Mouse (Mus musculus) right cerebral cortex, postnatal 14 days (tissue): Measurements from ENCODE around the gene Trf.
"Not testable (repeated sequence)": the region's sequence is repeated elsewhere in the genome, so short reads cannot be mapped to it uniquely, and the experiment has no call there.

Experiments used
- DNase-seq: peaks from one replicate; pipeline ENCODE4 v3.0.0; 2022

Gene Trf

GRCm38 (mm10) chr9:103214281-103214680 is 16.0 kb downstream of the Trf start:
- no peak for DNase-seq

DNA sequence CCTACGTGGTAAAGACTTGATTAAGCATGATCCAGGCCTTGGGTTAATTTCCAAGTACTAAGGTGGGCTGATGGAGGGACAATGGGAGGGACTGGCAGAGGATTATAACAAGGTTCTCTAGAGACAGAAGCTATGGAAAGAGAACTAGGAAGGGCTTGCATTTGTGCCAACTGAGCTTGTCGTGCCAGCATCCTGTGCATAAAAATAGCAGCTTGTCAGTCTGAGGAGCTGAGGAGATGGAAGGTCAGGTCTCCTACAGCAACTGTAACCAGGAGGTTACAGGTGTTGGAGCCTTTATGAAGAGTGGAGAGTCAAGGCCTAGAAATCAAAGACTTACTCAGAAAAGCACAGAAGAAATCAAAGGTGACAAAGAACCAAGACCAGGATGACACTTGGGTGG is 16.6 kb downstream of the Trf start:
- no peak for DNase-seq

- DNase-seq = no peak
Measured at GRCm38 (mm10) chr9:103212654-103213420, 17.4 kb downstream of the Trf start.

- DNase-seq = no peak
Measured at GRCm38 (mm10) chr9:103208802-103209423, 21.3 kb downstream of the Trf start.

GRCm38 (mm10) chr9:103207846-103208245 is 22.4 kb downstream of the Trf start:
- peak; percentile 51 for DNase-seq

DNA sequence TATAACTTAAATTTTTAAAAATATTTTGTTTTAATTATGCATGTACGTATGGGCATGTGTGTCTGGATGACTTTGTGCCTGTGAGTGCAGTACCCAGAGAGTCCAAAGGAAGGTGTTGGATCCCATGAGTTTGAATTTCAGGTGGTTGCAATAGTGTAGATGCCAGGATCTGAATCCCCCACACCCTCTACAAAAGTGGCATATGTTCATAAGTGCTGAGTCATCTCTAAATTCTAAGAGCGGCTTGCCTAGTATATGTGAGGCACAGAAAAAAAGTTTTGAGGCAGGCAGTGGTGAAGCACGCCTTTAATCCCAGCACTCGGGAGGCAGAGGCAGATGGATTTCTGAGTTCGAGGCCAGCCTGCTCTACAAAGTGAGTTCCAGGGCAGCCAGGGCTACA is 24.5 kb downstream of the Trf start:
- DNase-seq = no peak

DNA sequence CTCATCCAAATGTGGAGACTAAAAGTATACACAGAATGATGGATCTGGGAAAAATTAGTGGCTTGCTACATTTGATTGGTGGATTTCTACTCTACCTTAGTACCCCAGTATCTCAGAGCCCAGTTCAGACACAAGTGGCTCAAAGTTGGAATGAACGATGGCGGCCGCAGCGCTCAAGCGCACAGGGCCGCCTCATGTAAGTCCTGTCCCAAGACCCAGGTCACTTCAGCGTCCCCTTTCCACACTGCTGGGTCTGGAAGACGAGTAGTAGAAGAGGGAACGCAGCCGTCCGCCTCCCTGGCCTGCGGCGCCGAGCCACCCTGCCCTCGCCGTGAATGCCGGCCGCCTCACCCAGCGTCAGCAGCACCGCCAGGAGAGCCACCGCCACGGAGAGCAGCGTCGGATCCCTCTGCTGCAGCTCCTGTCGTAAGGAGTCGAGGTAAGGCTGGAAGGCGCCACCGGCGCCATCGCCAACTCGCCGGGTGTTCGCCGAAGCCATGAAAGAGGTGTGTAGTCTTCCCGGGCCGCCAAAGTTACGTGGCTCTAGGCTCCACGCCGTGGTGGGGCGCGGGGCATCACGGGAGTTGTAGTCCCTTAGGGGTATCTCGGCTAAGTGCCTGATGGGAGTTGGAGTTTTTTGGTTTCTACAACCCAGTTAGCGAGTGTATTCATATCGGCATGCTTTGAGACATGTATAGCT is 28.5 kb downstream of the Trf start, which contains the start of gene Srprb:
TSS of gene Srprb (minus strand) at position 577 of the 700 bp plus-strand sequence.
- DNase-seq = peak; percentile 95

DNA sequence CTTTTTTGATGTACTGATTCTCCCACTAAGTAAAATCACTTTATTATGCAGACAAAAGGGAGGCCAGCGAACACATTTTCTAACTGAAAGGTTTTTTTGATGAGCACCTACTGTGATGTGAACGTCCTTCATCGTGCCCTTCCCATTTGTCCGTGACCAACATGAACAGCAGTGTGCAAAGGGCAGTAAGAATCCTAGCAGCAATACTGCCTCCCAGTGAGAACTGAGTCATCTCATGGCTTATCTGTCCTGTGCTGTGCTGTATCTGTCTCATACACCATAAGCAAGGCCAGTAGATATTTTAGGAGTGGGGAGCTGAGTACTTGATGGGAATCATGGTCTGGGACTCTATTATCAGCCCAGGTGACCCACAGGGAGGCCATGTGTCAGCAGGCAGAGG is 41.8 kb downstream of the Trf start:
- DNase-seq = no peak

GRCm38 (mm10) chr9:103186747-103187146 is 43.5 kb downstream of the Trf start:
- DNase-seq = peak; percentile 36

DNA sequence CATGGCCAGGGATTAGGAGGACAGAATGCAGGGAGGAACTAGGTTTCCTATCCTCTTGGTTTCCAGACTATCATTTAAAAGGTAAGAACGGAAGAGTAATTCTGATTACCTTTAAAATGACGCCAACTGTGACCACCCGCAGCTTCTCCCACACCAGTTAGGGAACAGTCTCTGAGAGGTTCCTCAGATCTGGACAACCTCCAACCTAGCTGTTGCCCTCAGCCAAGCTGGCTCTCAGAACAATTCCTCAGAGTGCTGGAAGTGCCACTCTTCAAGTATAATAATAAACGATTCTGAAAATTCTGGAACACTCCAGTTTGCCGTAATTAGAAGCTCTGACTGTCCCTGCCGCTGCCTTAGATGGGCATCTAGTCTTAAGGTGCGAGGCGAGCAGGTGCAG is 44.3 kb downstream of the Trf start:
- DNase-seq = no peak

- no peak for DNase-seq
Measured at GRCm38 (mm10) chr9:103184855-103185254, 45.4 kb downstream of the Trf start.

- no peak for DNase-seq
Measured at GRCm38 (mm10) chr9:103181886-103182285, 48.4 kb downstream of the Trf start.

DNA sequence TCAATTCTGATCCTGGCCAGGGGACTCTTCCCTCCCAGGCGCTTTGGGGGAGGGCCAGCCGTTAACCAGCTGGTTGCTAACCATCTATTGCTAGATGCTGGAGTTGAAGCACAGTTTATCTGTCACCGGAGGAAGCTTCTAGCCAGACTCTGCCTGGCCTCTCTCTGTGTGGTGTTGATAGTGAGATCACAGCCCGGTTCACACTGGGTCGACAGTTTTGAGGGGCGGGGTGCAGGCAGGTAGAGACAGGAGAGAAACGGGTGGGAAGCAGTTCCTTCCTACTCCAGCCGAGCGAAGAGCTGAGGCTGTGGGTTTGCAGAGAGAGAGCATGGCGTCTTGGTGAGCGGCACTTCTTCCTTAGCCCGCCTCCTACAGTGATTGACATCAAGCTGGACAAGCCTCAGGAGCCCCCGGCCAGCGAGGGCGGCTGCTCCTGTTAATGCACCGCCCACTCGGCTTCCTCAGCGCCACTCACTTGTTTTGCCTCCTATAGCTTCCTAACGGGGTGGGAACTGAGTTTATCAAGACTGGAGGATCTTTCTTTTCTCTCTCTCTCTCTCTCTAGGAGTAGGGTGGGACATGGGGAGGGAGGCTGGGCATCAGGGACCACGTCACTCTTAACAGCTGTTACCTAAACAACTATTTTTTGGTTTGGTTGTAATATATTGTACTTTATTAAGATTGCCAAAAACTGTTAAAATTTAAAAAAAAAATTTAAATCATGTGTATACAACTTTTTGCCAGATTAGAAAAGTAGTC is 49.3 kb downstream of the Trf start:
- peak; percentile 60 for DNase-seq

- DNase-seq = no peak
Measured at GRCm38 (mm10) chr9:103180303-103180702, 49.9 kb downstream of the Trf start.

DNA sequence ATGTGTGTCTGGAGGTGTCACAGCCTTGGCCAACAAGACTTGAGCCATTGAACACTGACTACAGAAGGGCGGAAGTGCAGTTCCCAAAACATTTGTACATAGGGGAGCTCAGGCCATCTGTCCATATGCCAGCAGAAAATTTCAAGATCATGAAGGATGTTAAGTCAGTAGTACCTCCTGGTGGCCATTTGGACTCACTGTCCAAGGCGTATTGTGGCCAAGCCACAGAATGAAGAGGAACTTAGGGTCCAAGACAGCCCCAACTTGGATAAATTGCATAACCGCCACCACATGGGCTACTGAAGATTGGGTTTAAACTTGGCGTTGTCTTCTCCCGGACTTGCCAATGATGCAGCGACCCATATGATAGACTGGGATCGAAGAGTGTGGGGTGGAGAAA is 54.6 kb downstream of the Trf start:
- no peak for DNase-seq

DNA sequence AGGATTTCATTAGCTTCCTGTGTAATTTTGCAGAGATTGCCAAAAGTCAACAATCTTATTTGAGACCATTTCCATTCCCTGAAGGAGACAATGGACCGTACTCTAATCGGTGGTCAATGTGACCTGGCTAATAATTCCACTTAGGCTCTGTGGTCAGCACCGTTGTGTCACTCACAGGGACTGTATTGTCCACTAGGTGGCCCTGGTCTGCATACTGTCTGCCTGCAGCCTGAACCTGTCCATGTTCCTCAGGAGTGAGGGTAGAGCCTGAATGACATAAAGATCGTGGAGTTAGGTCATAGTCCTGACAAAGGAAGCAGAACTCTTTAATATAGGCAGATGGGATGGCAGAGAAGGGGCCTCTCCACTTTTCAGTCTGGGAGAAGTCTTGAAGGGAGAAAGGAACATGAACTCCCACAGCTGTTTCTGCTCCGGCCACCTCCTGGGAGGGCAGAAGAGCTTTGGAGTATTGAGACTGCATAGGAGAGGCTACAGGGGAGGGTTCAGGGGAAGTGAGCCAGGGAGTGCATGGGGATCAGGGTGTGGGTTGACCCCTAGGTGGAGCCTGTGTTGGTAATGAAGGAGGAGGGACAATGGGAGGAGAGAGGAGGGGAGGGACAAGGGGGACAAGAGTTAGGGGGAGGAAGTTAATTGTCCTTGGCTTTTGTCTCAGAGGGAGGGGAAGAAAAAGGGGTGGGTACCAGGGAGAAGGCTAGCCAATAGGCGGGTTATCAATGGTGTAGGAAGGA is 55.3 kb downstream of the Trf start:
- DNase-seq = peak; percentile 26

- DNase-seq = no peak
Measured at GRCm38 (mm10) chr9:103168771-103169170, 61.5 kb downstream of the Trf start.

- DNase-seq = no peak
Measured at GRCm38 (mm10) chr9:103168046-103168445, 62.2 kb downstream of the Trf start.

DNA sequence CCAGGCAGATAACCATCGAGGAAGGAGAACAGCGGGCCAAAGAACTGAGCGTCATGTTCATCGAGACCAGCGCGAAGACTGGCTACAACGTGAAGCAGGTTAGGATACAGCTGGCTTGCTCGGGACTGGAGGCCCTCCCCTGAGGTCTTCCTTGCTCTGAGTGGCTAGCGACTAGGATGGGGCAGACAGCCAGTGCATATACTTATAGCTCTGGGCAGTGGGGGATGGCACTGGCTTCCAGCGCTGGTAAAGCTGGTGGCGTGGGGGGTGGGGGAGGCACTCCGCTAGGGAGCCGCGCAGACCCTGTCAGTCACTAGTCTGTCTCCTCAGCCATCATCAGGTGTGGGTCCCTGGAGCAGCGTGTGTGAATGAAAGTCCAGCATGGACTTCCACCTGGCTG is 66.4 kb downstream of the Trf start:
- no peak for DNase-seq

GRCm38 (mm10) chr9:103155158-103155557 is 75.1 kb downstream of the Trf start:
- DNase-seq = not testable (repeated sequence)

GRCm38 (mm10) chr9:103154568-103154967 is 75.7 kb downstream of the Trf start:
- no peak for DNase-seq
